9 mouse cellular contexts compared by ENCODE assay signal in genomic region chr4:129113083-129113988, GRCm38 (mm10). TPM values are rescaled to one million over a fixed set of nuclear protein-coding genes. Genes with fewer than 3 reads are reported as not detected.
DNase-seq lines count a peak whose midpoint lies in the region; ATAC-seq and TF ChIP-seq lines count a peak whose summit lies in the region.
"Had no signal": no experiment of that assay in that cellular context is flagged by ENCODE, and none has a peak within 500 bp of the region (broad histone marks: within the 10 kb centered on the region; RNA-seq: fewer than 3 reads in every experiment).

No protein-coding gene starts in this region.

- no peak overlapping the region for H3K4me2 ChIP-seq in heart, postnatal 0 days (ENCODE audit: low read depth, low read length)
- H3K4me2 ChIP-seq in liver, embryonic 14.5 days (ENCODE audit: low read depth): no peak overlapping the region
- no peak overlapping the region for H3K4me2 ChIP-seq in neural tube, embryonic 11.5 days (ENCODE audit: low read depth)

- no peak for TF ChIP-seq EP300 in heart, postnatal 0 days (IDR thresholded peaks at IDR 0.05; ENCODE audit: low read depth)
- TF ChIP-seq EP300 in liver, embryonic 14.5 days (IDR thresholded peaks at IDR 0.05; ENCODE audit: low read depth): no peak

- peak; percentile 82 for TF ChIP-seq CTCF in heart, postnatal 0 days (IDR thresholded peaks at IDR 0.05; ENCODE audit: low read depth)
- TF ChIP-seq CTCF in liver, embryonic 14.5 days (IDR thresholded peaks at IDR 0.05; ENCODE audit: low read depth): peak; percentile 99

- no peak overlapping the region for H3K27ac ChIP-seq in heart, postnatal 0 days (ENCODE audit: low read depth)
- H3K27ac ChIP-seq in liver, embryonic 14.5 days: no peak overlapping the region
- no peak overlapping the region for H3K27ac ChIP-seq in neural tube, embryonic 11.5 days (ENCODE audit: low read depth, low read length)

- H3K36me3 ChIP-seq in heart, postnatal 0 days (replicated peaks; ENCODE audit: control insufficient read depth, insufficient read depth, low read length): no peaks in the 10 kb centered on the region
- H3K36me3 ChIP-seq in liver, embryonic 14.5 days (replicated peaks; ENCODE audit: control insufficient read depth, insufficient read depth, low read depth): no peaks in the 10 kb centered on the region
- no peaks in the 10 kb centered on the region for H3K36me3 ChIP-seq in neural tube, embryonic 11.5 days (ENCODE audit: control insufficient read depth, insufficient read depth, low read length)

- no peak overlapping the region for H3K4me3 ChIP-seq in heart, postnatal 0 days (ENCODE audit: low read depth, low read length)
- H3K4me3 ChIP-seq in liver, embryonic 14.5 days (ENCODE audit: insufficient read depth in 1 of 2, low read depth in 2 of 2, low read length in 2 of 2): no peak overlapping the region
- no peak overlapping the region for H3K4me3 ChIP-seq in neural tube, embryonic 11.5 days (ENCODE audit: low read depth, low read length)

- H3K9ac ChIP-seq in heart, postnatal 0 days (replicated peaks; ENCODE audit: low read depth, low read length): no peak overlapping the region
- no peak overlapping the region for H3K9ac ChIP-seq in liver, embryonic 14.5 days (replicated peaks)
- no peak overlapping the region for H3K9ac ChIP-seq in neural tube, embryonic 11.5 days (ENCODE audit: low read length)

- no peaks in the 10 kb centered on the region for H3K4me1 ChIP-seq in heart, postnatal 0 days (ENCODE audit: control insufficient read depth, insufficient read depth)
- no peaks in the 10 kb centered on the region for H3K4me1 ChIP-seq in liver, embryonic 14.5 days (replicated peaks; ENCODE audit: control insufficient read depth in 2 of 2, insufficient read depth in 2 of 2, low read length in 1 of 2)
- H3K4me1 ChIP-seq in neural tube, embryonic 11.5 days (ENCODE audit: control insufficient read depth, insufficient read depth, low read length): peaks cover 7% of the 10 kb centered on the region; the same call in 1 of the 2 replicates

- peak; percentile 83 for DNase-seq in 416B (ENCODE audit: low read depth)
- DNase-seq in T-cell, adult 2 months (ENCODE audit: low spot score): peak; percentile 64
- peak; percentile 91 for DNase-seq in embryo, embryonic 10 days (ENCODE audit: low spot score)
- DNase-seq in heart, postnatal 0 days (ENCODE audit: low spot score): peak; percentile 40
- DNase-seq in kidney, postnatal 36 days: peak; percentile 62 to 77
- DNase-seq in liver, embryonic 14.5 days (ENCODE audit: low read depth in 3 of 3, low spot score in 3 of 3): peak; percentile 63 to 66 (median 66)
- DNase-seq in neural tube, embryonic 11.5 days (ENCODE audit: low spot score): peak; percentile 91
- DNase-seq in testis, postnatal 14 days (ENCODE audit: low spot score): peak; percentile 91

- H3K9me3 ChIP-seq in heart, postnatal 0 days (replicated peaks; ENCODE audit: control insufficient read depth, low read length): no peaks in the 10 kb centered on the region
- no peaks in the 10 kb centered on the region for H3K9me3 ChIP-seq in liver, embryonic 14.5 days (ENCODE audit: control insufficient read depth, low read length)
- no peaks in the 10 kb centered on the region for H3K9me3 ChIP-seq in neural tube, embryonic 11.5 days (ENCODE audit: control insufficient read depth, low read length)

- ATAC-seq in heart, postnatal 0 days (ENCODE audit: insufficient read depth, low read depth): peak; percentile 50
- peak; percentile 57 for ATAC-seq in liver, embryonic 14.5 days (ENCODE audit: insufficient read depth)
- ATAC-seq in neural tube, embryonic 11.5 days (ENCODE audit: insufficient read depth, low FRiP score, low TSS enrichment): peak; percentile 83

- 30% methylated on average over 28 of the region's 28 CpGs for WGBS in heart, postnatal 0 days
- WGBS in liver, embryonic 14.5 days (ENCODE audit: insufficient replicate concordance): 22% methylated on average over 28 of the region's 28 CpGs
- WGBS in neural tube, embryonic 11.5 days: 35% methylated on average over 28 of the region's 28 CpGs

- peaks cover 18% of the 10 kb centered on the region for H3K27me3 ChIP-seq in heart, postnatal 0 days (ENCODE audit: control insufficient read depth, insufficient read depth, low read length)
- H3K27me3 ChIP-seq in liver, embryonic 14.5 days (ENCODE audit: control insufficient read depth, insufficient read depth, low read length): peaks cover 2% of the 10 kb centered on the region; the same call in 1 of the 2 replicates
- H3K27me3 ChIP-seq in neural tube, embryonic 11.5 days (ENCODE audit: control insufficient read depth, insufficient read depth, low read length): no peaks in the 10 kb centered on the region

RNA-seq across cellular contexts. Expression of gene Tmem54, which starts 8.0 kb away (rescaled TPM):
- 1.1 TPM in 1 of 2 replicates, not detected in the other for total RNA-seq in heart, postnatal 0 days (2014; rRNA removed; ENCODE audit: low replicate concordance)
- polyA plus RNA-seq in heart, postnatal 0 days (2015; fragmentation: Nextera tagmentation; extraction: Ambion mirVana): not detected in 2 replicates
- 1.2 and 1.4 TPM in 2 replicates for polyA plus RNA-seq in liver, embryonic 14.5 days (2012; rRNA removed)
- 1.1 and 1.3 TPM in 2 replicates for polyA plus RNA-seq in liver, embryonic 14.5 days (2014; fragmentation: Nextera tagmentation; extraction: Ambion mirVana)
- polyA plus RNA-seq in neural tube, embryonic 11.5 days (2014; fragmentation: Nextera tagmentation; extraction: Ambion mirVana): 1.5 TPM in 2 replicates
- total RNA-seq: heart, adult 18-20 months had no signal

RNA-seq across cellular contexts. Expression of gene Hpca, which starts 8.5 kb away (rescaled TPM):
- not detected in 2 replicates for total RNA-seq in heart, postnatal 0 days (2014; rRNA removed; ENCODE audit: low replicate concordance)
- 0.16 and 0.25 TPM in 2 replicates for polyA plus RNA-seq in heart, postnatal 0 days (2015; fragmentation: Nextera tagmentation; extraction: Ambion mirVana)
- polyA plus RNA-seq in liver, embryonic 14.5 days (2012; rRNA removed): 2.0 and 2.1 TPM in 2 replicates
- polyA plus RNA-seq in liver, embryonic 14.5 days (2014; fragmentation: Nextera tagmentation; extraction: Ambion mirVana): 0.23 and 0.28 TPM in 2 replicates
- polyA plus RNA-seq in neural tube, embryonic 11.5 days (2014; fragmentation: Nextera tagmentation; extraction: Ambion mirVana): 7.2 and 8.9 TPM in 2 replicates

RNA-seq across cellular contexts. Expression of gene Fndc5, which starts 23.5 kb away (rescaled TPM):
- total RNA-seq in heart, postnatal 0 days (2014; rRNA removed; ENCODE audit: low replicate concordance): 41.7 and 71.1 TPM in 2 replicates
- polyA plus RNA-seq in heart, postnatal 0 days (2015; fragmentation: Nextera tagmentation; extraction: Ambion mirVana): 50.7 and 51.3 TPM in 2 replicates
- polyA plus RNA-seq in liver, embryonic 14.5 days (2012; rRNA removed): 0.36 and 0.56 TPM in 2 replicates
- 0.30 and 0.99 TPM in 2 replicates for polyA plus RNA-seq in liver, embryonic 14.5 days (2014; fragmentation: Nextera tagmentation; extraction: Ambion mirVana)
- 23.5 and 26.2 TPM in 2 replicates for polyA plus RNA-seq in neural tube, embryonic 11.5 days (2014; fragmentation: Nextera tagmentation; extraction: Ambion mirVana)

RNA-seq across cellular contexts. Expression of gene Rnf19b, which starts 55.3 kb away (rescaled TPM):
- total RNA-seq in heart, postnatal 0 days (2014; rRNA removed; ENCODE audit: low replicate concordance): 25.6 and 46.0 TPM in 2 replicates
- 5.8 and 7.2 TPM in 2 replicates for polyA plus RNA-seq in heart, postnatal 0 days (2015; fragmentation: Nextera tagmentation; extraction: Ambion mirVana)
- 9.5 and 11.2 TPM in 2 replicates for polyA plus RNA-seq in liver, embryonic 14.5 days (2012; rRNA removed)
- polyA plus RNA-seq in liver, embryonic 14.5 days (2014; fragmentation: Nextera tagmentation; extraction: Ambion mirVana): 4.0 and 4.3 TPM in 2 replicates
- polyA plus RNA-seq in neural tube, embryonic 11.5 days (2014; fragmentation: Nextera tagmentation; extraction: Ambion mirVana): 11.8 and 13.6 TPM in 2 replicates

Comparison
In these comparisons a context has a peak if more than half of its experiments do, and no peak if none do; other contexts are left out.
1. DNase-seq: peak in every context shown above with its lines; median percentile 91 in embryo, embryonic 10 days; 91 in neural tube, embryonic 11.5 days; 91 in testis, postnatal 14 days; 83 in 416B; 70 in kidney, postnatal 36 days; 66 in liver, embryonic 14.5 days; 64 in T-cell, adult 2 months; 40 in heart, postnatal 0 days.
2. RNA of gene Fndc5, which starts 23.5 kb away (polyA plus RNA-seq): 50.7 to 51.3 TPM in heart, postnatal 0 days and 23.5 to 26.2 TPM in neural tube, embryonic 11.5 days; 0.30 to 0.99 TPM in liver, embryonic 14.5 days; every median in the first group is over 10 times any median in the second.
3. Peak in every context shown above with its lines, with median percentiles within 50 percentile points of each other: ATAC-seq.